Mouse (Mus musculus) embryo, embryonic 10.5 days (tissue): ENCODE data around the gene Rpl19.

Experiments
- DNase-seq: peaks from one replicate; pipeline ENCODE4 v3.0.0-alpha.2; 2015; ENCODE audit warnings: low spot score

Rpl19 gene

GRCm38 (mm10) chr11:98052989-98053834 is 26.7 kb downstream of the Rpl19 start, which contains the start of gene Stac2:
TSS of gene Stac2 (minus strand) at chr11:98053462.
- peak; percentile 93 for DNase-seq

GRCm38 (mm10) chr11:98057466-98057865 is 31.0 kb downstream of the Rpl19 start:
- no peak for DNase-seq

- DNase-seq, result no peak
Measured at GRCm38 (mm10) chr11:98057998-98058397, 31.5 kb downstream of the Rpl19 start.

DNA sequence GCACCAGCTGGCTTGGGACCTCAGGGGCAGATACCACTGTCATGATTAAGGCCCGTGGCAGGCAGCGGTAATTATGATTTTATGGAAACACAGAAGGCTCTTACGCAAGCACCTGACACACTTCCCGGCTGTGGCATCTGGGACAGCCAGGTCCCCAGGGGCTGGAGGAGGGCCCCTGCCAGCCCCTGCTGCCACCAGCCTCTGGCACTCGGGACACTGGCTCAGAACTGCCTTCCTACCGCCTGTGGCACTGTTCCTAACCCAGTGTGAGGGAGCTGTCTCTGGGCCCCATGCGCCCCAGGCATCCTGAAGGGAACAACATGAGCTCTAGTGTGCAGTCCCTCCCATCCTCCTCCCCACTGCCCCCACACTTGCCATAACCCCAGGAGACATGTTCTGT is 33.2 kb downstream of the Rpl19 start:
- DNase-seq, result no peak

DNA sequence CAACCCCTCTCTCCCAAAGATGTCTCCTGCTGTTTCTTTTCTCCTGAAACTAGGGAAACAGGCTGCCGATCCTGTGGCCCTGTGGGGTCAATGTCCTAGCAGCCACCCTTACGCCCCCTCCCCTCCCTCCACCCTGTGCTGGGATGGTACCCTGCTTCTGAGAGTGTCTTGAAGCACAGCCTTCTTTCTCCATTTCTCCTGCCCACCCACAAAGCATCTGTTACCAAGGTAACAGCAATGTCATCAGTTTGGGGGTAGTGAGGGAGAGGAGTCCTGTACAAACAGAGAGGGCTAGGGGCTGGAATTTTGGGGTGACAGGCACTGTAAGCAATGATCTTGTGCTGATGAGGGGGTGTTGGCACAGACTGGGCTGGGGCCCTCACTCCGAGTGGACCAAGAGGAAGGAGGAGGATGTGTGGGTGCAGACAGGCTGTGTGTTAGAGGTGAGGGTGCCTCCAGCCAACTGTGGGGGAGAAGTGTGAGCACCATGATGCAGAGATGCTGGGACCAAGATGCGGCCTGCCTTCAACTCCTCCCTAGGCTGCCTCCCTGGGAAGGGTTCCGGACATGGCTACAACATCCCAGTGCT is 33.7 kb downstream of the Rpl19 start:
- no peak for DNase-seq

DNA sequence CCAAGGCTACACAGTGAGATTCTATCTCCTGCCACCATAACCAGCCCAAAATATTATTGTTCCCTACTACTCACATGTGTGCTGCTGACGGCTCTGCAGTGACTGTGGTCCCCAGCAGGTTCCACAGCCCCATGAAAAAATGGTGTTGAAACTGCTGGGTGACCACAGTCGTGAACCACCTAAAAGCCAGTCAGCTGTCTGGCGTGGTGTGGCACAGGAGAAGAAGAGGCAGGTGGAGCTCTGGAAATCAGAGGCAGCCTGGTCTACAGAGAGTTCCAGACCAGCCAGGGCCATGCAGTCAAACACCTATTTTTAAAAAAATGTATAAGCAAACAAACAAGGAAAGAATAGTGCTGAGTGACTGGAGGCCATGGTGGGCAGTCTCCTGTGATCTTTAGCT is 34.9 kb downstream of the Rpl19 start:
- no peak for DNase-seq

- no peak for DNase-seq
Measured at GRCm38 (mm10) chr11:98061904-98062562, 35.5 kb downstream of the Rpl19 start.

DNA sequence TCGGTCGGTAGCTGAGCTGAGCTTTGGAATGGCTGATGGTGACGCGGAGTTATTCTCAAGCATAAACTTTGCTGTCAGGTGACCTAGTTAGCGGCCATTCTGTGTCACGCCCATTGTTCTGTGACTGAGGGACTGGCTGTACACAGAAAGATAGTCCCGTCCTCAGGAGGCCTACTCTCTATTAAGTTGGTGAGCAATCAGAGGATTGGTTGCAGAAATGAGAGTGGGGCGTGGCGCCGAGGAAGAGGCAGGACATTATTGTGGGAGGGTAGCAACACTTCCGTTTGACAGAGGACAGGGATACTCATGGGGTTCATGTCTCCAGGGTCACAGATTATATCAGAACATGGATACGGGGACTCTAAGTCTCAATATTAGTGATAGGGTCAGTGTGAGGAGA is 39.7 kb downstream of the Rpl19 start:
- no peak for DNase-seq

- DNase-seq, result no peak
Measured at GRCm38 (mm10) chr11:98067255-98067654, 40.7 kb downstream of the Rpl19 start.

DNA sequence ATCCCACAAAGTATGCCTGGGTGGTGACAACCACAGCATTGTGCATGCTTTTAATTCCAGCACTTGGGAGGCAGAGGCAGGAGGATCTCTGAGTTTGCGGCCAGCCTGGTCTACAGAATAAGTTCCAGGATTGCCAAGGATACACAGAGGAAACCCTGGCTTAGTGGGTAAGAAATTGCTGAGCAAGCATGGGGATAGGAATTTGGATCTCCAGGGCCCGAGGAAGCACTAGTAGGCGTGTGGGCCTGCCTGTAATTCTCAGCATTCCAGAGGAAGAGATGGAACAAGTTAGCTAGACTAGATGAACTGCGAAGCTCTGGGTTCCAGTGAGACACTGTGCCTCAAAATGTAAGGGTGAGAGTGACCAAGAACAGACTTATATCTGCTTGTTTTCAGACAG is 46.9 kb downstream of the Rpl19 start:
- no peak for DNase-seq

DNA sequence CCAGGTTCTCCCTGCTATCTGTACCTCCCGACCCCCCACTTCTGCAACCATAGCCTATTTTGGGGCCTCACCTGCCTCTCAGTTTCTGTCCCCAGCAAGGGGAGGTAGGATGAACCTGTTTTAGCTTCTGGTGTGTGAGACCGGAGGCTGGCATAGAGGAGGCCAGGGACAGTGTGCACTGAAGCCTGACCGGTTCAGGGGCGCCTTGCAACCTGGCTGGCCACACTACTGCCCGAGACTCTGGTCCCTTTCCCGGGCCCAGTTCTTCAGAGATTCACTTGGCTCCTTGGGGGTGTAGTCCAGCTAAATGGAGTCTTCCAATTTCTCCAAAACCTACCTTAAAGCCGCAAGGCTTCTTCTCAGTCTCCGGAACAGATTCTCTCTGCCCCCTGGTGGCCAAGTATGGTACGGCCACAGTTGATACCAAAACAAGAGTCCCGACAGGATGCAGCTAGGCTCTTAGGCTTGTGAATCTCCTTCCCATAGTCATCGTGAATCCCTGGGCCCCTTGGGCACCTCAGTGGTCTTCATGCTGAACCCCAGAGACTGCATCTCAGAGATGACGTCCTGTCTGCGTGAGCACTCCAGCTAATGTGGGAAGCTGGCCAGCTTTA is 48.8 kb downstream of the Rpl19 start:
- peak; percentile 92 for DNase-seq

- no peak for DNase-seq
Measured at GRCm38 (mm10) chr11:98077086-98077485, 50.6 kb downstream of the Rpl19 start.
